Mouse (Mus musculus) embryonic fibroblast, embryonic 13.5 days (primary cell): ENCODE results near the gene Arhgef39.

ENCODE experiments used
- CTCF ChIP-seq: IDR thresholded peaks from 2 replicates; pipeline ENCODE4 v1.5.1; 2011; ENCODE audit warnings: mild to moderate bottlenecking, control low read depth, low read length, moderate library complexity, borderline replicate concordance; ENCODE audit not compliant: insufficient read depth
- POLR2A ChIP-seq: IDR thresholded peaks from 2 replicates; pipeline ENCODE4 v1.6.1; 2011; ENCODE audit warnings: low read depth, mild to moderate bottlenecking, control low read depth, low read length, moderate library complexity

DNA sequence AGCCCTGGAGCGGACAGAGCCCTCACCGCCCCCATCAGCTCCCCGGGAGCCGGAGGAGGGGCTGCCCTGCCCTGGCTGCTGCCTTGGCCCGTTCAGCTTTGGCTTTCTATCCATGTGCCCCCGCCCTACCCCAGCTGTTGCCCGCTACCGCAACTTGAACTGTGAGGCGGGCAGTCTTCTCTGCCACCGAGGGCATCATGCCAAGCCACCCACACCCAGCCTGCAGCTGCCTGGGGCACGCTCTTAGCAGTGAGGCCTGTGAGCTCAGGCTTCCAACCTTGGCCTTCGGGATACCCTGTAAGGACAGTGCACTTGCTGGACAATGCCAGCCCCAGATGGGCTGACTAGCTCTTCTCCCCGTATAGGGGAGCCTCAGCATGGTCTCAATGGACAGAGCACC is 52.2 kb downstream of the Arhgef39 start:
- no peak for TF ChIP-seq CTCF
- no peak for TF ChIP-seq POLR2A
